Mouse (Mus musculus) cerebellum, adult 2 months (tissue): ENCODE measurements around the gene Bank1. TPM values are rescaled to one million over a fixed set of nuclear protein-coding genes. Genes with fewer than 3 reads are reported as not detected.

ENCODE experiments used
- DNase-seq, 2 experiments: peaks; one replicate each; pipeline ENCODE4 v3.0.0; 2021
- H3K27ac ChIP-seq: fragments of 200-500 bp; 2 replicates; pipeline ENCODE4 v1.5.1; 2012; ENCODE audit warnings: low read length, control low read depth, inconsistent platforms; ENCODE audit not compliant: insufficient read depth
- H3K27me3 ChIP-seq: fragments of 200-500 bp; 2 replicates; pipeline ENCODE4 v1.6.1; 2012; ENCODE audit warnings: inconsistent platforms, mild to moderate bottlenecking, low read length, moderate library complexity; ENCODE audit not compliant: control insufficient read depth, insufficient read depth
- H3K4me1 ChIP-seq: fragments of 200-500 bp; 2 replicates; pipeline ENCODE4 v1.6.1; 2011; ENCODE audit warnings: low read length; ENCODE audit not compliant: control insufficient read depth, insufficient read depth
- H3K4me3 ChIP-seq: fragments of 200-500 bp; replicated peaks from 2 replicates; pipeline ENCODE3; 2011; ENCODE audit warnings: mild to moderate bottlenecking, low read depth, low read length, control low read depth; ENCODE audit not compliant: insufficient read depth
- CTCF ChIP-seq: fragments of 200-500 bp; IDR thresholded peaks from 2 replicates; pipeline ENCODE4 v1.5.1; 2011; ENCODE audit warnings: low read depth, mild to moderate bottlenecking, control low read depth, low read length, moderate library complexity, borderline replicate concordance; ENCODE audit not compliant: insufficient read depth
- POLR2A ChIP-seq: fragments of 200-500 bp; IDR thresholded peaks from 2 replicates; pipeline ENCODE4 v1.6.1; 2011; ENCODE audit warnings: low read length, control low read depth, borderline replicate concordance; ENCODE audit not compliant: insufficient read depth
- WGBS: fragments of 180-500 bp; shearing (Covaris S2); methylation state at CpG from one replicate; pipeline ENCODE4 v1.1.7; 2018; 5-methylcytosine and 5-hydroxymethylcytosine counted together
- polyA plus RNA-seq: library from polyadenylated mRNA; depleted of rRNA; stranded (reverse); fragments of >200 nt; gene quantifications from 2 replicates; pipeline ENCODE4 v1.2.3, GENCODE M21; 2012

Gene Bank1
- polyA plus RNA-seq, 1 experiment = 0.25 TPM

- no peak overlapping the region for H3K4me3 ChIP-seq
- no peak for DNase-seq
- TF ChIP-seq POLR2A = no peak
- no peak for TF ChIP-seq CTCF
- 51% methylated on average over 4 of the region's 4 CpGs for WGBS
- no peaks in the 10 kb centered on the region for H3K27me3 ChIP-seq
- peaks cover 15% of the 10 kb centered on the region; the same call in 1 of the 2 replicates for H3K4me1 ChIP-seq
- no peak overlapping the region for H3K27ac ChIP-seq
These were observed 157.8 kb downstream of the Bank1 start for GRCm38 (mm10) chr3:136168071-136168470.

GRCm38 (mm10) chr3:136166671-136167070, 159.2 kb downstream of the Bank1 start:
- Histone ChIP-seq H3K27me3 (no peaks in the 10 kb centered on the region), H3K4me3 (no peak overlapping the region), H3K4me1 (peaks cover 15% of the 10 kb centered on the region; the same call in 1 of the 2 replicates), H3K27ac (peak overlapping the region; percentile 69; the same call in 1 of the 2 replicates)
- 93% methylated on average over 4 of the region's 4 CpGs for WGBS
- TF ChIP-seq CTCF (no peak), POLR2A (no peak)
- no peak for DNase-seq

- Histone ChIP-seq H3K4me3 (no peak overlapping the region), H3K27ac (peak overlapping the region; percentile 95), H3K27me3 (no peaks in the 10 kb centered on the region), H3K4me1 (peaks cover 15% of the 10 kb centered on the region; the same call in 1 of the 2 replicates)
- 10% methylated on average over 2 of the region's 2 CpGs for WGBS
- TF ChIP-seq CTCF = no peak
- no peak for TF ChIP-seq POLR2A
- peak in 1 of 2 experiments; percentile 68 for DNase-seq
These were observed 159.9 kb downstream of the Bank1 start for GRCm38 (mm10) chr3:136166033-136166361.

- DNase-seq = peak; percentile 95 to 98
- H3K4me3 ChIP-seq = no peak overlapping the region
- 9% methylated on average over 7 of the region's 7 CpGs for WGBS
- no peak for TF ChIP-seq POLR2A
- no peak for TF ChIP-seq CTCF
- H3K27me3 ChIP-seq = no peaks in the 10 kb centered on the region
- H3K4me1 ChIP-seq = peaks cover 15% of the 10 kb centered on the region; the same call in 1 of the 2 replicates
- peak overlapping the region; percentile 95 for H3K27ac ChIP-seq
These were observed 160.5 kb downstream of the Bank1 start for GRCm38 (mm10) chr3:136165167-136166032.

- no peak overlapping the region for H3K27ac ChIP-seq
- no peaks in the 10 kb centered on the region for H3K4me1 ChIP-seq
- WGBS = 92% methylated on average over 2 of the region's 2 CpGs
- no peaks in the 10 kb centered on the region for H3K27me3 ChIP-seq
- no peak for DNase-seq
- no peak overlapping the region for H3K4me3 ChIP-seq
- no peak for TF ChIP-seq POLR2A
- TF ChIP-seq CTCF = no peak
These were observed 167.8 kb downstream of the Bank1 start for GRCm38 (mm10) chr3:136158059-136158458.

GRCm38 (mm10) chr3:136155555-136155954, 170.3 kb downstream of the Bank1 start:
- 87% methylated on average over 1 of the region's 1 CpGs for WGBS
- DNase-seq = no peak
- H3K4me3 ChIP-seq = no peak overlapping the region

GRCm38 (mm10) chr3:136150886-136151285, 175.0 kb downstream of the Bank1 start:
- DNase-seq = no peak
- H3K4me1 ChIP-seq = no peaks in the 10 kb centered on the region
- TF ChIP-seq CTCF (no peak), POLR2A (no peak)
- 74% methylated on average over 3 of the region's 3 CpGs for WGBS
- H3K4me3 ChIP-seq = no peak overlapping the region
- no peak overlapping the region for H3K27ac ChIP-seq
- H3K27me3 ChIP-seq = no peaks in the 10 kb centered on the region

More at GRCm38 (mm10) chr3:136155555-136155954, 170.3 kb downstream of the Bank1 start:
- no peak for TF ChIP-seq CTCF
- TF ChIP-seq POLR2A = no peak
- Histone ChIP-seq H3K27ac (no peak overlapping the region), H3K4me1 (no peaks in the 10 kb centered on the region), H3K27me3 (no peaks in the 10 kb centered on the region)

GRCm38 (mm10) chr3:136147166-136147565, 178.7 kb downstream of the Bank1 start:
- Histone ChIP-seq H3K4me3 (no peak overlapping the region), H3K27me3 (no peaks in the 10 kb centered on the region), H3K4me1 (no peaks in the 10 kb centered on the region), H3K27ac (no peak overlapping the region)
- peak in 1 of 2 experiments; percentile 55 for DNase-seq
- WGBS = 83% methylated on average over 2 of the region's 2 CpGs
- TF ChIP-seq POLR2A (no peak), CTCF (no peak)
